Mouse (Mus musculus) urinary bladder, postnatal 14 days (tissue): ENCODE data around the gene Hoxd12.

Source experiments
- DNase-seq: peaks from one replicate; pipeline ENCODE4 v3.0.0; 2021; ENCODE audit warnings: low spot score

Gene Hoxd12

GRCm38 (mm10) chr2:74674881-74675665, at the start of gene Hoxd12:
Gene Hoxd12 (plus strand): TSS chr2:74675013.
- no peak for DNase-seq

GRCm38 (mm10) chr2:74635412-74635811, 39.4 kb upstream of the Hoxd12 start:
- DNase-seq: no peak

- no peak for DNase-seq
Observed at GRCm38 (mm10) chr2:74642431-74642830, 32.4 kb upstream of the Hoxd12 start.

GRCm38 (mm10) chr2:74645631-74646030, 29.2 kb upstream of the Hoxd12 start:
- no peak for DNase-seq

GRCm38 (mm10) chr2:74647082-74647864, 27.5 kb upstream of the Hoxd12 start:
- no peak for DNase-seq

GRCm38 (mm10) chr2:74652996-74653340, 21.8 kb upstream of the Hoxd12 start:
- no peak for DNase-seq

GRCm38 (mm10) chr2:74653781-74654535, 20.9 kb upstream of the Hoxd12 start:
- DNase-seq: no peak

- no peak for DNase-seq
Observed at GRCm38 (mm10) chr2:74654743-74655419, 19.9 kb upstream of the Hoxd12 start.

- peak; percentile 71 for DNase-seq
Observed at GRCm38 (mm10) chr2:74655420-74655781, 19.4 kb upstream of the Hoxd12 start.

GRCm38 (mm10) chr2:74655821-74656631, 18.8 kb upstream of the Hoxd12 start:
- peak; percentile 28 for DNase-seq

GRCm38 (mm10) chr2:74656632-74657021, 18.2 kb upstream of the Hoxd12 start:
- no peak for DNase-seq

- peak; percentile 7 for DNase-seq
Observed at GRCm38 (mm10) chr2:74657251-74658023, 17.4 kb upstream of the Hoxd12 start.

GRCm38 (mm10) chr2:74658024-74658666, 16.7 kb upstream of the Hoxd12 start:
- no peak for DNase-seq

- DNase-seq: peak; percentile 6
Observed at GRCm38 (mm10) chr2:74658667-74659371, 16.0 kb upstream of the Hoxd12 start.

- DNase-seq: no peak
Observed at GRCm38 (mm10) chr2:74659507-74660005, 15.3 kb upstream of the Hoxd12 start, which contains the start of gene Evx2. Gene Evx2 (minus strand): TSS chr2:74659557.

- DNase-seq: no peak
Observed at GRCm38 (mm10) chr2:74660421-74661375, 14.1 kb upstream of the Hoxd12 start.

GRCm38 (mm10) chr2:74661685-74662084, 13.1 kb upstream of the Hoxd12 start:
- peak; percentile 39 for DNase-seq
